Mouse (Mus musculus): ENCODE measurements around the gene Gpr152.
"Not testable (repeated sequence)": the region's sequence is repeated elsewhere in the genome, so short reads cannot be mapped to it uniquely, and the experiment has no call there.

Gpr152 gene

DNA sequence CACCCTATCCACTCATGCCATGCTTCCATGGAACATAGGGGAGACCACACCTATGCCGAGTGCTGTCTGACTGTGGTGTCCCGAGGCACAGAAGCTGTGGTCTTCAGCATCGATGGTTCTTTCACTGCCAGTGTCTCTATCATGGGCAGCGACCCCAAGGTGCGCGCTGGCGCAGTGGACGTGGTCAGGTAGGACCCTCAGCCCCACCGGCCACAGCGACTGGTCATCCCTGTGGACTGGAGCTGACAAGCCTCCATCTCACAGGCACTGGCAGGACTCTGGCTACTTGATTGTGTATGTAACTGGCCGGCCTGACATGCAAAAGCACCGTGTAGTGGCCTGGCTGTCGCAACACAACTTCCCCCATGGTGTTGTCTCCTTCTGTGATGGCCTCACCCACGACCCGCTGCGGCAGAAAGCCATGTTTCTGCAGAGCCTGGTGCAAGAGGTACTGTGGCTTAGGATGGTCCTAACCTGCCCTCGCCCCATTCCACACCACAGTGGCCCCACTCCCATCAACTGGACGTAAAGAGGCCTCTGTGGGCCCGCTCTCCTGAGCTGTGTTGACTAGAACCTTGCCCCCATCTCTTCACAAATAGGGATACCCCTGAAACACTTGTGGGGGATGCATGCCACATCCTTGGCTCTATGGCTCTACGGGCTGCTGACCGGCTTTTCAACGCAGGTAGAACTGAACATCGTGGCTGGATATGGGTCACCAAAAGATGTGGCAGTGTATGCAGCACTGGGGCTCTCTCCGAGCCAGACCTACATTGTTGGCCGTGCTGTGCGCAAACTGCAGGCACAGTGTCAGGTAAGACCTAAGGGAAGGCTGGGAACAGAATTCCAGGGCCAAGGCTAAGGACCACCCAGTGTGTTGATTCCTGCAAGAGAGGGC lies 27.3 kb upstream of the Gpr152 start:
- DNase-seq (ENCODE audit: low spot score), result no peak

DNA sequence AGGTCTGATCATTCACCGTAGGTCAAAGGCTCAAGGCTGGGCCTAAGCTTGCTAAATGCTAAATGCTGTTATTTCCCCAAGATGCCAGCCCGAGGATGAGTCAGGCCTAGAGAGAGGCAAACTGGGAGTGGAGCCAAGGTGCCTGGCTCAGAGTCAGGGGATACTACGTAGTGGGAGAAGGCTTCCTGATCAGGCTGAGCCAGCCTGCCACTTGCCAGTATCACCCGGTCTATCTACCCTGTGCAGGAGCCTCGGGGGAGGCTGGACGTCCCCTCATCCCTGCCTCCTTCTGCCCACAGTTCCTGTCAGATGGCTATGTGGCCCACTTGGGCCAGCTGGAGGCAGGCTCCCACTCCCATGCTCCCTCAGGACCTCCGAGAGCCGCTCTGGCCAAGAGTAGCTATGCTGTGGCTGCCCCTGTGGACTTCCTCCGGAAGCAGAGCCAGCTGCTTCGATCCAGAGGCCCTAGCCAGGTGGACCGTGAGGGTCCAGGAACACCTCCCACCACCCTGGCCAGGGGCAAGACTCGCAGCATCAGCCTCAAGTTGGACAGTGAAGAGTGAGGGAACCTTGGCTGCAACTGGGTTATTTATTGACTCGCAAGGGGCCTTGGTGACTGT lies 26.3 kb upstream of the Gpr152 start:
- DNase-seq (ENCODE audit: low spot score), result peak; percentile 55

DNA sequence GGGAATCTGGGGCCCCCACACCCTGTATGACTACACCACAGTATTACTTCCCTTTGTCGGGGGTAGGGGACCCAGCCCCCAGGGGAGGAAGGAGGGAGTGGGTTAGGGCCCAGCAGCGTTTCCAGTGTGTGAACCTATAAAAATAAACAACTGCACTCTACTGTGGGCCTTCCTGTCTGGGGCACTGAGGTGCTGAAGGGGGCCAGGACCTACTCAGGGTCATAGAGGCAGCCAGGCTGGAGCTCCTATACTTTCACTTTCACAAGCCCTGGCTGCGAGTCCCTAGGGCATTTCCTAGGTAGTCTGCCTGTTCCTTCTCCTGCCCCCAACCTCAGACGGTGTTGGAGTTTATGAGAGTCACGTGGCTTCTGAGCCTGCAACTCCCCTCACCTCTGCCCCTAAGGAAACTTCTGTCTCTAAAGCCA lies 25.8 kb upstream of the Gpr152 start:
- DNase-seq (ENCODE audit: low spot score), result no peak

DNA sequence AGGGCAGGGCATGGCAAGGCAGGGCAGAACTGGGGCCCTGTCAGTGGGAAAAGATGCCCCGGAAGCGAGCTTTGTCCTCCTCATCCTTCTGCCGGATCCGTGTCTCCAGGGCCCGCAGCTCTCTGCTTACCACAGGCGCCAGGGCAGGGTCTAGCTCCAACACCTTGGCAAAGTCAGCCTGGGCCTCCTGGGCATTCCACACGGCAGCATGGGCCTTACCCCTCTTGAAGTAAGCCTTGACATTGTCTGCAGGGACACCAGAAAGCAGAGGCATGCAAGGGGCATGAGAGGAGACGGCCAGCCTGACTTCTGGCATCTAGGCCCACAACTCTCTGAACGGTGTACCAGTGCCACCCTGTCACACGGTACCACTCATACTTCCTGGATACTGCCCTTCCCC lies 25.0 kb upstream of the Gpr152 start:
- no peak for DNase-seq (ENCODE audit: low spot score)

DNA sequence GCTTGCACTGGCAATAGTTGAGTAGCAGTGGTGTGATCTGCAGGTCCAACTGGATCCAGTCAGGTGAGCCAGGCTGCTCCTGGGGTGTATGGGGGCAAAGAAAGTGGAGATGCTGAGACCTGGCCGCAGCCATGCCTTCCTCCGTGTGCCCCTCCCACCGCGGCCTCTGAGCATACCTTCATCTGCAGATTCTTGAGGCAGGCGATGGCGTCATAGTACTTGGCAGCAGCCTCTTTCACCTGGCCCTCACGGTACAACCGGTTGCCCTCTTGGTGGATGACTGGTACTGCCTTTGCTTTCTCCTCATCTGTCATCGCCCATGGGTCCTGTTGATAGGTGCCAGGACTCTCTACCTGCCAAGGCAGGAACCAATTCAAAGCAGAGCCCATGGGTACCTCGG lies 24.4 kb upstream of the Gpr152 start:
- DNase-seq (ENCODE audit: low spot score), result no peak

DNA sequence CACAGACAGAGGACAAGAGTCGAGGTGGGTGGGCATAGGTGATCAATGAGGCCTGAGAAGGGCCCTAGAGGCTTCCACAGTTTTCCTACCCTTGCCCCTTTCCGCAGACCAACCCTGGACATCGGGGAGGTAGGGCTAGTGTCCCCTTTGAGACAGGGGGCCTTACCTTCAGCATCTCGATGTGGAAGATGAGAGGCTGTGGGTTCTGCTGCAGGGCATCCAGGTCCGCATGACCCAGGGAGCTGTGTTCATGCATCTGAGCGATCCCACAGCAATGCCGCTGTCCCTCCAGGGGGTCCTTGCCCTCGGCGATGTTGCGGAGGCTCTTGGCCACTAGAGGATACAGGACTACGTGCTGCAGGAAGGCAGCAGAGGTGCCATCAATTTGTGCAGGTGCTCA lies 23.8 kb upstream of the Gpr152 start:
- no peak for DNase-seq (ENCODE audit: low spot score)

DNA sequence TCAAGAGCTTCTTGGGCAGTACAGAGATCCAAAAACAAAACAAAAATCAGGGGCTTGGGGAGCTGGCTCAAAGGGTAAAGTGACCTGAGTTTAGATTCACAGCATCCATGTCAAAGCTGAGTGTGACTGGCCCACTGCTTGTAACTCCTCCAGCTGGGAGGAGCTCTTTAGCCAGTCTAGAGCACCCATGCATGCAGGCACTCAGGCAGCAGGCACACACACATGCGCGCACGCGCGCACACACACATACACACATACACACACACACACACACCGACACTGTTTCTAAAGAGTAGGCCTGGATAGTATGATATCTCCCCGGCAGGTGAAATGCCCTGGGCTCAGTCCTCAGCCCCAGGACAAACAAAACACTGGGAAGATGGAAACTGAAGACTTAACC lies 22.6 kb upstream of the Gpr152 start:
- no peak for DNase-seq (ENCODE audit: low spot score)

DNA sequence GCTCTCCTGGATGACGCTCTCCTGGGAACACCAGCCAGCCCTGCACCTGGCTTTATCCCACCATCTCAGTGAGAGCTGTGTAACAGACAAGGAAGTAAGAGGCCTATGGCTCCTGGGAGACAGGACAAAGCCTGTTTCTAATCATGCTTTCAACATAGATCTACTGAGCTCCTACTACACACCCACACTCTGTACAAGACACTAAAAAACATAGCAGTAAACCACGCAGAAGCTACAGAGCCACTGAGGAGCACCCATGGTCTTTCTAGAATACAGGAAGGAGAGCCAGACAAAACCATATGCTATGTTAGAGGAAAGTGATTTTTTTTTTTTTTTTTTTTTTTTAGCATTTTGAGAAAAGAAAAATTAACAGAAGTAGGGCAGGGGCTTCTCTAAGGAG lies 21.2 kb upstream of the Gpr152 start:
- DNase-seq (ENCODE audit: low spot score), result no peak

DNA sequence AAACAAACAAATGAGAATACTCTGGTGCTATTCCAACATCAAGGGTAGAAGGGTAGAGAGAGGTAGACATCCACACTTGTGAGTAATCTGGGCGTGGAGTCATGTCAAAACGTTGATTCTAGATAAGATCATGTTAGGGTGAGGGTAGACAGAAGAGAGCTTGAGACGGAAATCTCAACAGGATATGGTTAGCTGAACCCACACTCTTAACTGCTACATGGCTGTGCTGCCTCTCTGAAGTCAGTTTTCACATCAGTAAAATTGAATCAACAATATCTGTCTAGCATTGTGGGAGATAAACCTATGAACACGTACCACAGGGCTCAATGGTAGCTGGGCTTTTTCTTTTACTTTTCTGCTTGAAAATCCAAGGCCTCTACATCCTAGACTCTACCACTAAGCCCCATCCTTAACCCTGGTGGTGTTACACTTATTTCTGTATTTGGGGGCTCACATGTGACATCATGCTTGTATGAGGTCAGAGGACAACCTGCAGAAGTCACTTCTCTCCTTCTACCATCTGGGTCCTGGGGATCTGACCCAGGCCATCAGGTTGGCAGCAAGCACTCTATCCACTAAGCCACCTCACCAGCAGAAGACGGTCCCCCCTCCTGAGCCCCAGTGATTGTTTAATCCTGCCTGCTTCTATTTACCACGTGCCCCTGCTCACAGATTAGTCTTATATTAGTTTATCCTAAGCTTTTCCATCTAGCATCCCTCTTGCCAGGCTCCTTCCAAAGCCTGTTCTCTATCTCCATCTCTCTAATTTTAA lies 19.7 kb upstream of the Gpr152 start:
- DNase-seq (ENCODE audit: low spot score), result no peak

DNA sequence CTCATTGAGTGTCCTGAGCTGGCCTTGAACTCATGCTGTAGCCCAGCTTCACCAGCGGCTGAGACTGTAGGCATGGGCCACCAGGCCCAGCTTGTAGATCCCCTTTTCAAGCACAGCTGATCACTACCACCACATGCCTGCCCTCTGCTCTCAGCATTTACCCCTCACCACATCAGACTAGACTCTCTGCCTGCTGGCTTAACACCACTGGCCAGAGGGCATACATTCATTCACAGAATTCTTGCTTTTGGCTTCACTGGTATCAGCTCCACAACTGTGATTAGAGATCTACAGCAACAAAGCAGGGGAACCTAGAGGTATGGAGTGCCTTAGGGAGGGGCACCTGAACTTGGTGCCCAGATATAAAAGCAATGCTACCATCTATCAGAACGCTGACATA lies 19.1 kb upstream of the Gpr152 start:
- DNase-seq (ENCODE audit: low spot score), result no peak

DNA sequence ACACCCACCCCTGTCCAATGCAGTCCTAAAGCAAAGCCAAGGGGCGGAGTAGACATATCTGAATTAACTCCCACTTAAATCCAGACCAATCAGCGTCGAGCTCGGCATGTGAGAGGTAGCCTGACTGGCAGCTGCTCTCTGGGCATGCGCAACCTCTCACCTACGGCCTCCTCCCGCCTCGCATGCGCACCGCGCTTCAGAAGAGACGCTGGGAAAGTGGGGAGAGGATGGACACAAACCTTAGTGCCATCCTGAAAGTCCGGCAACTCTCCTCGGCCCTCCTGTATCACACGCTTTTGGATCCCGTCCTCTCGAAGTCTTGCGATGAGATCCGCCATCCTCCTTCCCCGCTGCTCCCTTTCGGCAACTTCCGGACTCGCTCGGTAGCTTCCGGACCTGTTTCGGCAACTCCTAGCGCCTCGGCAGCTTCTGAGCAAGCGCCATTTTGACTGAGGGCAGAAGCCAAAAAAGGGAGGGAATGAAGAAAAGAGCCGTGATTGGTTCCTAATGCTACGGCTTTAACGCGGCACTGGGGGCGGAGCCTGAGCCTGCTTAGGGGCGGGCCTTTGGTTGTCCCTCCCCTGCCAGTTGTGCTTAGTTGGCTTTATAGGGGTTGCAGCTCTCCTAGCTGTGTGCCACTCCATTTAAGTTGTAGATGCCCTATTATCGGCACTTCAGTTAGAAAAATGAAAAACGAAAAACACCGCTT lies 18.3 kb upstream of the Gpr152 start:
- peak; percentile 95 for DNase-seq (ENCODE audit: low spot score)

DNA sequence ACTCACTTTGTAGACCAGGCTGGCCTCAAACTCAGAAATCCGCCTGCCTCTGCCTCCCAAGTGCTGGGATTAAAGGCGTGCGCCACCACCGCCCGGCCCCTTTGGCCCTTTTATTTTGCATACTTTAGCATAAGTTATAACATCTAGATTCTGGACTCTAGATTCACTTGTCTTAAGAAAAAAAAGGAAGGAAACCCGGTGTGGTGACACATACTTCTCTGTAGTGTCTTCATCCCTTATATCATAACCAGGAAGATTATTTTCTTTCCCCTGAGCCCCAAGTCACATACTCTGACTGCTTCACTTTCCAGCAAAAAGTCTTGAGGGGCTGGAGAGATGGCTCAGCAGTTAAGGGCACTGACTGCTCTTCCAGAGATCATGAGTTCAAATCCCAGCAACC lies 17.7 kb upstream of the Gpr152 start:
- DNase-seq (ENCODE audit: low spot score), result not testable (repeated sequence)

DNA sequence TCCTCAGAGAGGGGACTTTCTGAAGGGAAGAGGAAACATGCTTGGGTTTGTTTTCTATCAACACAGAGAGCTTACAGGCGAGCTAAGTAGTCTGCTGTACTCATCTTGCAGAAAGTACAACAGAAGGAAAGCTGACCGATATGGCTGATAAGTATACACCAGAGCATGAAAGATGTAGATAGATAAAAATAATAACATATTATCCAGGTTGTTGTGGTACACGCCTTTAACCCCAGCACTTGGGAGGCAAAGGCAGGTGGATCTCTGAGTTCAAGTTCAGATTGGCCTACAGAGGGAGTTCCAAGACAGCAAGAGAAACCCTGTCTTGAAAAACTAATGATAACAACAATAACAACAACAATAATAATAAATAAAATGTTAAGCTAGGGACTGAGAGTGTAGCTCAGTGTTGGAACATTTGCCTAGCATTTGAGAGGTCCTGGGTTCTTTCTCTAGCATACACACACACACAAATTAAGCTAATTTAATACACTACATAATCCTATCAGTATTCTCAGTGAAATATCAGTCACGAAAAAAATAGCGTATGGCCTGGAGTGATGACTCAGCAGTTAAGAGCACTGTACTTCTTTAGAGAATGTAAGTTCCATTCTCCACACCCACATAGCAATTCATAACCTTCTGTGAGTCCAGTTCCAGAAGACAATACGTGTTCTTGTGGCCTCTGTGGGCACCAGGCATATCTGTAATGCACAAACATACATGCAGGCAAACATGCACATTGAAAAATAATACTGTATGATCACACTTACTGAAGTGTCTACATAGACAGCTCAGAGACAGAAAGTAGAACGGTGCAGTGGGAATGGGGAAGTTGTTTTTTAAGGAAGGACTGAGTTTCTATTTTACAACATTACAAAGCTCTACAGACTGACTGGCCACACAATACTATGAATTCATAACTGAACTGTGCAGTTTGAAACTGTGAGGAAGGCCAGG lies 16.9 kb upstream of the Gpr152 start:
- DNase-seq (ENCODE audit: low spot score), result no peak

DNA sequence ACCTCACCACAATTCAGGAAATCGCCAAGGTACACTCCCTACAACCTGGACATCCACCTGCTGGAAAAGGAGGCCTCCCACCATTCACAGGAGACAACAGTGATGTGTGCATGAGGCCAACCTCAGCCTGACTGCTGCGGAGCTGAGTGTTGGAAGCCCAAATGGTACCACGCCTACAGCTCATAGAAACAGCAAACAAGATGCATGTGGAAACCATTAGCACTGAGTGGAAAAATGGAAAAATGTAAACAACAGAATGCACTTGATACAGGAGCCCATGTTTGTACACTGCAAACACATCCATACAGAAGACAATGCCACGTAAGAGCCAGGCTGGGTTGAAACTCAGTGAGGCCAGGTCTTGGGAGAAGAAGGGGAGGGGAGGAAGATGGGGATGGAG lies 15.2 kb upstream of the Gpr152 start:
- DNase-seq (ENCODE audit: low spot score), result no peak

DNA sequence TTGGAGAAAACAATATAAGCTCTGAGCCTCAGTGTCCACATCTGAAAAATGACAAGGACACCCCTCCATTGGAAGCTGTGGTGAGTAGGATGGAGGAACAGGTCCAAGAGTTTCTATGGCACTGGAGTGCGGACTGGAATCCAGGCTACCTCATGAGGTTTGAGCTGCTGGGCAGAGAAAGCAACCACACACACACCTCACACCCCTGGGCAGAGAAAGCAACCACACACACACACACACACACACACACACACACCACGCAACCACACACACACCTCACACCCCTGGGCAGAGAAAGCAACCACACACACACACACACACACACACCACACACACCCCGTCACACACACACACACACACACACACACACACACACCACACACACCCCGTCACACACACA lies 14.3 kb upstream of the Gpr152 start:
- DNase-seq (ENCODE audit: low spot score), result not testable (repeated sequence)

DNA sequence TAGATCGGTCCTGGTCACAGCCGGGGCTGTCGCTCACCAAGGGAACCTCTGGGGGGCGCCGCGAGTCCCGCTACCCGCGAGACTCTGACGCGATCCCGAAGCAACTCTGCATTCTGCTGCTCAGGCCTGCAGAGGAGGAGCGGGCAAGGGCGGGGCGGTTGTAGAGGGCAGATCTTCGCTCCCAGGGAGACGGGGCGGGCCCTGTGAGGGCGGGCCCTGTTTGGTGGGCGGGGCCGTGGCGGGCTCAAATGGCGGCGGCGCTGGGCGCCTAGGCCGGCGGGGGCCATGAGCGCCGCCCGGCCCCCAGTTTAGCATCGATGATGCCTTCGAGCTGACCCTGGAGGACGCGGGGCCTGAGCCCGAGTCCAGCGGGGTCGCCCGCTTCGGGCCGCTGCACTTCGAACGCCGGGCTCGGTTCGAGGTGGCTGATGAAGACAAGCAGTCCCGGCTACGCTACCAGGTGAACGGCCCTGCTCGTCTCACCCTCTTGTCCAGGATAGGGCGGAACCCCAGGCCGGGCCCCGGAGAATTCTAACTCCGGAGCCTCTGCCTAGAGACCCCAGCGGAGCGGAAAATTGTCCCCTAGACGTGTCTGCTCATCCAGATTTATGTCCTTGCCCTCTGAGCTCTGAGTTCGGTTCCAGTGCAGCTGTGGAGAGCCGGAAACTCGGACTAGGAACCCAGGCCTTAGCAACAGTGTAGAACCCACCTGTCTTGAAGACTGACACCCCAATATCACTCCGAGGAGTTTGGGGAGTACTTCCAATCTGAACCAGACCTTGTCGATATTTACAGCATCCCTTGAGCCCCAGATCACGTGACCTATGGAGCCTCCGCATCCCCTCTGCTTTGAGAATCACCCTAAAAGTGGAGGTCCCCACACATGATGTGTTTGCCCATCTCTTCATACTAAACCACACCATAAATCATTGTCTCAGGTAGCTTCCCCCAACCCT lies 13.6 kb upstream of the Gpr152 start, which contains the start of gene Aip:
Gene Aip, minus strand, starts transcription at position 118 of the 956 bp plus-strand sequence.
- peak; percentile 87 for DNase-seq (ENCODE audit: low spot score)

DNA sequence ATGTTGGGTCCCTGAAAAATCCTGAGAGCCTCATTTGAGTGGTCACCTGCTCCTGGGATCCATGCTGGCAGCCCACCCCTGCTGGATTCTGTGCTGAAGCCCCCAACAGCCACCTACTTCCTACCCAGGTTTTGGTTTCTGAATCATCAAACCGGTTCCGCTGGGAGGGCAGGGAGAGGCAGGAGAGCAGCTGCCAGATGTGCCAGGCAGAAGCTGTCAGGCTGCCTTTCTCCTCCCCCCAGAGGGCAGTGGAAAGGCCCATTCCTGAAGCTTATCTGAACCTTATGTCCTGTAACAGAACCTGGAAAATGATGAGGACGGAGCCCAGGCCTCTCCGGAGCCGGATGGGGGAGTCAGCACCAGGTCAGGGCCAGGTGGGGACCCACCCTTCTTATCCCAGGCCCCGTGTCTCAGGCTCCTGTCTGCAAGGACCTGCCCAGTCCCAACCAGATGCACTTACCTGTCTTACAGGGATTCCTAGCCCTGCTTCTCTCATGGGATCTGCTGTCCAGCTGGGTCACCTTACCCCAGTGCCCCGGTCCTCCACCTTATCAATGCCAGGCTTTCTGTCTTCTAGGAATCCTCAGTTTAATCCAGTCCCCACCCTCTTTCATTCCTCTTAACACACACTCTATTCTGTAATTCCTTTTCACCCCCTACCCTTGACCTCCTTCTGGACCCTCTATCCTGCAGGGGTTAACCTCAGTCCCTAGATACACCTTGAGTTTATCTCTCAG lies 12.7 kb upstream of the Gpr152 start:
- DNase-seq (ENCODE audit: low spot score), result no peak

DNA sequence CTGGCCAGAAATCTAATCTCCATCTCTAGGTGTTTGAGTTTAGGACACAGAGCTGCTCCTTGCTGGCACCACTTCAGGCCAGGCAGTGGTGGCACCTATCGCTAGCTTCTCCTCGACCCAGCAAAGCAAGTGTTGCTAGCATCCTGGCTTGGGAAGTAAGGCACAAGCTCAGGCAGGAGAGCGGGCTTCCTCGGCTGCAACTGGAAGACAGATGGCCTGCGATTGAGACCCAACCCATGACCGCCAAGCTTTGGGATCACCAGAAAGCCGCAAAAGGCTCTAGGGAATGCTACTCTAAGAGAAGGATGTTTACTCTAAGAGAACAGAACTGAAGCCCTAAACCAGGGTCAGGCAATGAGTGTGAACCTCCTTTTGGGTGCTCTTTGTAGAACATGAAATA lies 10.1 kb upstream of the Gpr152 start:
- DNase-seq (ENCODE audit: low spot score), result no peak

DNA sequence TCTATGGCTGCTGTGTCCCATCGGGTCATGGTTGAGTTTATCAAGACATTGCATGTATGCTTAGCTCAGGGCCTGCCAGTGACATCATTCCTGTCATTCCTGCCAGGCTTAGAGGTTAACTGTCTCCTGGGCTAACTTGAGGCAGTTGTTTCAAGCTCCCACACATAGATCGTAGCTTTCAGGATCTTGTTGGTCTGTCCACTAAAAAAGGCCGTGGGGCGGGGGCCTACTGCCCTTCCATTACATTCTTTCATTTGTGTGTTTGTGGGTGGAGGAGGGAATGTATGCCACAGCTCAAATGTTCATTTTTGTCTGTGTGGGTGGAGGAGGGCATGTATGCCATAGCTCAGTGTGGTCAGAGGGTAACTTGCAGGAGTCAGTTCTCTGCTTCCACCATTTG lies 9.5 kb upstream of the Gpr152 start:
- no peak for DNase-seq (ENCODE audit: low spot score)
